Mouse (Mus musculus) urinary bladder, postnatal 10 days (tissue): ENCODE results near the gene Hpca.

Experiments
- DNase-seq: peaks from one replicate; pipeline ENCODE4 v3.0.0; 2022; ENCODE audit warnings: low spot score

Gene Hpca

DNA sequence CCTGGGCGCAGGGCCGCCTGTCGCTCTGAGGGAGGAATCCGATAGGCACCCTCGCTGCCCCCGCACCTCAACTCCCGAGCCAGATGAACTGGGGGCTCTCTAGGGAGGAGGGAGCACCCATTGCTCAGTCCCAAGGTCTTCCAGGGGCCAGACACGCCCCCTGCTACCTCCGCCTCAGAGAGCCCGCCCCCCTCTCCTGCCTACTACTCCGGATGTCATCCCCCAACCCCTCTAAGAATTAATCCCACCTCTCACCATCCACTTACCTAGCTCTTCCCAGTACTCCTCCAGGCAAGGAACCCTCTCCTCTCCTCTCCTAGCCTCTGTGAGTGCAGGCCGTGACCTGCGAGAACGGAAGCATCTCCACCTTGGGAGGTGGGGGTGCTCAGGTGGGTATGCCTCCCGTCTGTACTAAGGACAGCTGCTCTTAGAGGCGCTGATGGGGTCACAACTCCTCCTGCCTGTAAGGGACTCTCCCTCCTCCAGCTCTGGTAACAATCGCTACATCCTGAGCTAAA, at the start of gene Hpca:
Gene Hpca (minus strand): TSS at position 468 of the 518 bp plus-strand sequence.
- no peak for DNase-seq

DNA sequence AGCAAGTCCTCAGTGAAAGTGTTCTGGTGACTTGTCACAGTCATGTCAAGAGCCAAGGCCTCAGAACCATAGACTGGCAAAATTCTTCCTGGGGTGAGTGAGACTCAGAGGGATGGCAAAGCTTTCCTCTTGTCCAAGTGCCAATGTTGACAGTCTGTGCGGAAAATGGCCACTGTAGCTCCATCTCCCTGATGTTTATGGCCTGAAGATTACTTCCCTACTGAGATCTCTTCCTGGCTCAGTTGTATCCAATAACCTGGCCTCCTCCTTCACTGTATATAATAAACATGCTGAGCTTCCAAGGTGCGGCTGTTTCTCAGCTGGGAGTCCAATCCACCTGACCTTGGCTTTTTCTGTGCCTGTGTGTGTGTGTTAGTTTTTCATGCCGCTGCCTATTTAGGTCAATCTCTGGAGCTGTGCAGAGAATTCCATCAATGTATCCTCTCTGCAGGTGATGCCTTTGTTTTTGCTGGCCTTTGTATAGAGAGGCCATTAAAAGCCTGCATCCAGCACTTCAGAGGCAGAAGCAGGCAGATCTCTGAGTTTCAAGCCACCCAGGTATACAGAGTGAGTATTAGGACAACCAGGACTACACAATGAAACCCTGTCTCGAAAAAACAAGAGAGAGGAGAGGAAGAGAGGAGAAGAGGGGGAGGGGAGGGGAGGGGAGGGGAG, 39.9 kb upstream of the Hpca start:
- DNase-seq, result no peak

DNA sequence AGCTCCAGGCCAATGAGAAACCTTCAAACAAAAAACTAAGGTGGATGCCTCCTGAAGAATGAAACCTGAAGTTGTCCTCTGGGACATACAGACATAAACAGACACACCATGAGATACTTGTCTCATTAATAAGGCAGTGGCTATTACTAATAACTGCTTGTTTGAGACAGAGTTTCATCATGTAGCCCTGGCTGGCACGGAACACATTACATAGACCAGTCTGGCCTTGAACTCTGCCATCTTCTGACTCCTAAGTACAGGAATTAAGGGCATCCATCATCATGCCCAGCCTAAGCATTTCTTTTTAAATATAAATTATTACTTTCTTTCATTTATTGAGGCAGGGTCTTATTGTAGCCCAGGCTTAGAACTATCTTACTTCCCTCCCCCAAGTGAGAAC, 39.2 kb upstream of the Hpca start:
- DNase-seq, result no peak

DNA sequence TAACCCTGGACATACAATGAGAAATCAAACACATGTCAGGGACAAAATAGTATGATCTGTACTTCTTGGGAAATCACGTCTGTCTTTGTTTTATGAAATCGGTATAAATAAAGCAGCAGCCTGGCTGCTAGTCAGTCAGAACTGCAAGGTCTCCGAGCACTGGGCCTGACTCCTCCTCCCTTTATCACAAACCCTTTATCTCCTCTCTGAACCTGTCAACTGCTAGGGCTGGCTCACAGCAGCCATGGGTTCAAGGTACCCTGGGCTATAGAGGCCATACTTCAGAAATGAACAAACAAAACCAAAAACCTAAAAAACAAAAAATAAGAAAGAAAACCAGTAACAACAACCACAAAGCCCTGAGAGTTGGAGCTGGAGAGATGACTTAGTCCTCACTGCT, 36.7 kb upstream of the Hpca start:
- no peak for DNase-seq

DNA sequence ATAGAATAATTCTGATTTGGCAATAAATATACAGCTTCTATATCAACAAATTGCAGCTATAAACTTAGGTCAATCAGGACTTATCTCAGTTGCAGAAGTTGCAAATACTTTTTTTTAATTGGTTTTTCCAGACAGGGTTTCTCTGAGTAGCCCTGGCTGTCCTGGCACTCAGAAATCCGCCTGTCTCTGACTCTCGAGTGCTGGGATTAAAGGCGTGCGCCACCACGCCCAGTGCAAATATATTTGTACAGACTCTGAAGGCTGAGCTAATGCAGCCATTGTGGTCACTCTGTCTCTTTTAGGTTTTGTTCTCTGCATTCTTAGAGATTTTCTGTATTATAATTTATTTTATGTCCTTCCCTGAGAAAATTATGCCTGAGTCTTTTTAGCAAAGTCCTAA, 35.7 kb upstream of the Hpca start:
- no peak for DNase-seq

DNA sequence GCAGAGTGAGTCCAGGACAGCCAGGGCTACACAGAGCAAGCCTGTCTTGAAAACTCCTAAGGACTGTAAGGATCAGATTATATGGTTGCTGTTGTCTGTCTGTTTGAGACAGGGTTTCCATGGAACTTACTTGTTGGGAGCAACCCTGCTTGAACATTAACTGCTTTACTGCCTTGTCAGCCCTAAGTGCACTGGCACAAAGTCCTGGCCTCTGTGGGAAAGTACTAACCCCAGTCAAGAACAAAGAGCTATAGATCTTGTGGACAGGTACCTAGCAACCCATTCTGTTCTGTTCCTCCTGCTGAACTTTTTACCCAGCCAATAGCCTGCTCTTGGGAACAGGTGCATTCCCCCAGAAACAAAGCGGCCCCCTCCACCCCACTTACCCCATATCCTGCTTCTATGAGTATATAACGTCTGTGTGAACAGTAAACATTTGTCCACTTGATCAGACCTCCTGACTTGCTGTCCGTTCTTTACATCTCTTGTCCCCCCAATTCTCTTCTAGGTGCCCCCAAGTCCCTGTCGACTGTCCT, 29.5 kb upstream of the Hpca start:
- no peak for DNase-seq

DNA sequence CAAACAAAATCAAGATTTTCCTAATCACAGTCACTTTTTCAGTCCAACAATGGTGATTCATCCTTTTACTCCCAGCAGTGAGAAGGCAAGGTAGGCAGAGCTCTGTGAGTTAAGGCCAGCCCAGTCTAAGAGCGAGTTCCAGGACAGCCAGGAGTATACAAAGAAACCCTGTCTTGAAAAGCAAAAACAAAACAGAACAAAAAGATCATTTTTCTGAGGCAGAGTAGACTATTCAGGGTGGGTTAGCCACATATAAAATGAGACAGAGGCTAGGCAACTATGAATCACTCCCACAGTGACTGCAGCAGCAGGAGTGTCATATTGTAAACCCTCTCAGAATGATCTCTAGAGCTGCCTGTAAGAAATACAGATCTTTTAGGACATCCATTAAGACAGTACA, 27.5 kb upstream of the Hpca start:
- no peak for DNase-seq

DNA sequence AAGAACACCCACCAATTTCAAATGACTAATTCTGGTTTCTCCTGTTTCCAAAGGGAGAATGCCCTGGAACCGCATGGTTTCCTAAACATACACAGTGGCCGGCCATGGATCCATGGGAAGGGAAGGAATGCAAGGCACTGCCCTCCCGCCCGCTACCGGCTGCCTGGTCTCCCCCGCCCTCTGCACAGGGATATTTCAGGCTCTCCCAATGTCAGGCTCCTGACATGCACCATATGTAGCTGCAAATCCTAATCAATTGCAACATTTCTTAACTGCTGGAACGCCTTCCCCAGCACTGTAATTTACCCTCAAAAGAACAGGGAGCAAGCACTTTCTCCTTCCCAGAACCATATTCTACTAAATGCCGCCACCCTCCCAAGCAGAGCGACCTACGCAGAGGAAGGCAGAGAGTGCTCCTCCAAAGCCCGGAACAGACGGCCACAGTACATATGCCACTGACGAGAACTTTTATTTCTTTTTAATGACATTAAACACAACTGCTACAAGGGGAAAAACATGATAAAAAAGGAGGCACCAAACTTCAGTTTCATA, 25.8 kb upstream of the Hpca start:
- DNase-seq, result no peak

DNA sequence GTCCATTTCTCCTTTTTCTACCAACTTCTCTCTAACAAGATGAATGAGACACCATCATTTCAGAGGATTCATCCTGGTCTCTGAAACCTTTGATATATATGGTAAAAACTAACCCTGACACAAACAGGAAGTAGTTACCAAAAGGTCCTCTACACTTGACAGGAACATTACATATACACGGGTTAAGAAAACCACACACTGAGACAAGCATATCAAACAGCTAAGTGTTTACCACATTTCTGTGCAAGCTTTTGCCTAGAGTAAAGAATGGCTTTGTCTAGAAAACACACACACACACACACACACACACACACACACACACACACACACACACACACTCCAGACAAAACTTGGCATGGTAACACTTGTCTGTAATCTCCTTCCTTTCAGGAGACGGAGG, 24.6 kb upstream of the Hpca start:
- DNase-seq, result no peak

DNA sequence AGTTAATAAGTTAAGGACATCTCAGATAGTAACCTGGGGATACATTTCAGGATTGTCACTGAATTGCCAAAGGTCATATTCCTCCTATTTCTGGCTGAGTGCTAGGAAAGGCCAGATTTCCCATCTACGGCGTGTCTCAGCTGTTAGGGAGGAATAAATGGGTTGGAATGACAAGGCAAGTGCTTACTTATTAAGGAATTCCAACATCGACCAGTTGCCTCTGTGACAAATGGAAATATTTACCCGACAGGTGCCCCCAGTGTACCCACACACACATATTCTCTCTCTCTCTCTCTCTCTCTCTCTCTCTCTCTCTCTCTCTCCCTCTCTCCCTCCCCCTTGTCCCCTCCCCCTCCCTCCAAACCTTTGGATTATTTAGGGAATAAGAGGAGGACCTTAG, 24.1 kb upstream of the Hpca start:
- DNase-seq, result no peak

DNA sequence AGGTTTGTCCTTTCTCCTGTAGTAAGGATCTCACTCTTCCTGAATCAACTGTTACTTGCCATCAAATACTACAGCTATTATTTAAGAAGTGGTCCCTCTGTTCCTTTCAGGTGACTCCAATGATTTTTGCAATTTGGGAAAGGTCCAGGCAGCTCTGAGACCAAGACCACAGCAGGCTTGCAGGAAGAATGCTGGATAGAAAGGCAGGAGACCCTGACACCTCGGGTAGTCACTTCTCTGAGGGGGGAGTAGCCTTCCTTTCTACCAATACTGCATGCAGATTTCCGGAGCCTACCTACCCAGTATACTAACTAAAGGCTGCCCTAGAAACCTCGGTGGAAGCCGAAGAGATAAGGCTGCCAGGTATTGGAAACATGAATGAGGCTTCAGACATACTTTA, 23.6 kb upstream of the Hpca start:
- DNase-seq, result no peak

DNA sequence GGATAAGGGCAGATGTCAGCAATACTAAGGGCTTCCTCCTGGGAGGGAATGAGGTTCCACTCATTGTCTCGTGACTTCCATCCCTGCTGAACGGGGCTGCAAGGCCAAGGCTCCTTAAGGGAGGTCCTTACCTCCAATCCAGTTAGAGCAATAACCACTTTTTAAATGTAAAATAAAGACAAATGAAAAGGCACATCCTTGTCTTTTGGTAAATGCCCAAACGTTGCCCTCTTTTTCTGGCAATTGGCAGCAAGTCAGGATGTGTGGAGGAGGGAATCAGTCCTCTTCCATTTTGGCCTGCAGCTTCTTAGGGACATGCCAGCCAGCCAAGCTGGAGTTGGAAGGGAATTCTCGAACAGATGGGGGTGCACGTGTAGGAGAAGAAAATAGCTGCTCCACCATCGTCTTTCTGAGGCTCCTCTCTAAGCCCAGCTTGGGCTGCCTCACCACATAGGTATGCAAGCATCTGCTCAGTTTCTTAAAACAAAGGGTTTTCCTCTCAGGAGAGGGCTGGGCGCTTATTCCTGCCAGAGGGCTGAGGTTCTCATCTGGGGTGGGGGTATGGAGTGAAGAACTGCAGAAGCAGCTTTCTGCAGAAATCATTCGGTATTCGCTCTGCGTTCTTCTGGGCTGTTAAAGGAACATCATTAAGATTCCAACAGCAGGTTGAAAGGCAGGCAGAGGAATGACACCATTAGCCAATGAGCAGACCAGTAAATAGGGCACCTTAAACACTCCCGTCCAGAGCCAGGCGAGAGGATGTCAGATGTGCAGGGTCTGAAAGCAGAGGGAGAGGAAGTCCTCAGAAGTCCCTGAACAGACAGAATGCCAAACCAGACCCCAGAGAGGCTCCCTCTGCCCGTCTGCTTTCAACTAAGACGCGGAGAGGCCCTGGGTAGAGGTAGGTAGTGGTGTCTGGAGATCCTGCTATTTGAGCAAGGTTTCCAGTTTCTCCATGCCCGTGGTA, 22.8 kb upstream of the Hpca start:
- DNase-seq, result no peak

DNA sequence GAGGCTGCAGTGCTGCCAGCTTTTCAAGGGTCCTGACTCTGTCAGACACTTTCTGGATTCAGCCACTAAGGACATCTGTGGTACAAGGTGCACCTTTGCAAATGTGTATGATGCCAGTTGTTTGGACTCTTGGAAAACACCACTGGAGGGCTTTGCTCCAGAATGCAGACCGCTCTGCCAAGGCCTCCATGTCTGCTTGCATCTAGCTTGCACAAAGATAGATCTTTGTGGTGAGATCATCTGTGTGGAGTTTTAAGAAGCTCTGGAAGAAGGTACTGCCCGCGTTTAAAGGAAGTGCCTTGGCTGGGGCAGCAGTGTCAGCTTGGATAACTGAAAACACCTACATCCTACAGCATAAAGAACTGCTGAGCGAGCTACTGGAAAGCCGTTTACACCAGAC, 21.7 kb upstream of the Hpca start:
- no peak for DNase-seq

DNA sequence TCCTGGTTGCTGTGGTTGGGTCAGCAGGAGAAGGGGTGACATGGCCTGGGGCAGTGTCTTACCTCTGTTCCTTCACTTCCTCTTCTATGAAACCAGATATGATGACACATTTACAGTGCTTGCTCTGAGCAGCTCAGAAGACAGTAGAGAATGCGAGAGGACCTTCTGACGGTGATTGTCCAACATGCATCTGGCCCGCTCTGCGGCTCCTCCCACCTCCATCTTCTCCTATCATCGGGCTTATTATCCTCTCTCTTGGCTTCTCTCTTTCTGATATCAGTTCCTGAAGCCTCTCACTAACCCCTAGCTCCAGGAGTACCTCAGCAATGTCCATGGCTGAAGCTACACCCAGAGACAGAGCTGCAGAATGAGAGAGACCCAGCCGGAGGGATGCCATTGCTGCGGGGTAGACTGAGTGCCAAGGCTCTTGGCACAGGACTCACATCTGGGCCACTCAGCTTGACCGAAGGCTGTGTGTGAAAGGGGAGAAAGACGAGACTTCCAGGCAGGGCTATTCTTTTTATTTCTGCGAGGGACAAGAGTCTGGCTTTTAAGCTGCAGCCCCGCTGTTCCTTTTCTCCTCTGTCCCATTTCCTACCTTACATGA, 20.7 kb upstream of the Hpca start:
- DNase-seq, result no peak

DNA sequence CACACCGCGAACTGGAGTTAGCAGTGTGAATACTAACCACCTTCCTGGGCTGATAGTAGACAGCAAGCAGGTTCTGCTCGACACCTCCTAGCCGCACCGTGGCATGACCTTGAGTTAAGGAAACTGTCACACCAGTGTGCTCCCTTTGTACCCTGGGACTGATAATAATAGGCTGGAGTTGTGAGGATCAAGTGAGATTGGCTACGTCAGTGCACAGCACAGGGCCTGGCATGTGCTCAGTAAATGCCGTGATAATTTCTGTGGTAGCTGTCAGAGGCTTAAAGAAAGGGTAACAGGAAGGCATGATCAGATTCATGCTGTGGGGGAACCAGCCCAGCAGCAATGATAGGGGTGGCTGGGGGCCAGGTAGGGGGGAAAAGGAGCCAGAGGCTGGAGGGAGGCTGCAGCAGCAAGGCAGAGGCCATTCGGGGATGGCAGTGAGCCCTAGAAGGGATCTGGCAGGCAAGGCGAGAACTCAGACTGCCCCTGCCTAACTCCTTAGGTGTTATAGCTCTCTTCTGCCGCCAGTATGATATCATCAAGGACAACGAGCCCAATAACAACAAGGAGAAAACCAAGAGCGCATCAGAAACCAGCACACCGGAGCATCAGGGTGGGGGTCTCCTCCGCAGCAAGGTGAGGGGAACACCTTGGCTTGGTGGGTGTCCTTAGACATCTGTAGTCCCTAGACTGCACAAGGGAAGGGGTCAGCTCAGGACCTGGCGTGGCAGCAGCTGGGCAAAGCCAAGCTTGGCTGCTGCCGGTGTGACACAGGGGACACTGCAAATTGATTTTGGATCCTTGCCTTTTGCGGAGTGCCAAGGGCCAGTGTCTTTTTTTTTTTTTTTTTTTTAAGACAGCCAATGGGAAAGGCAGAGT, 20.0 kb upstream of the Hpca start:
- no peak for DNase-seq

DNA sequence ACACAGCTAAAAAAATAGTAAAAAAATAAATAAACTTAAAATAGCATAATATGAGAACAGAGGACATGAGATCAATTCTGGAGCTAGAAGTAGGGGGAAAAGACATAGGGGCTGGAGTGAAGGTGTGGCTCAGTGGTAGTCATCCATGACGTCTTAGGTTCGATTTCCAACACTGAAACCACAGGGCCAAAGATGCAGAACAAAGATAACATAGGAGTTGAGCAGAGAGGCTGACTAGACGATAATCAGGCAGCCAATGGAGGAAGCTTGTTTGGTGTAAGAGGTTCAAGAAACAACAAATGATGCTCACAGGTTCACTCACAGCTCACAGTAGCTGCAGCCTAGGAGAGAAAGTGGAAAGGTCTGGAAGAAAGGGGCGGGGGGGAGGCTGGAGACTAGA, 19.0 kb upstream of the Hpca start:
- DNase-seq, result no peak

DNA sequence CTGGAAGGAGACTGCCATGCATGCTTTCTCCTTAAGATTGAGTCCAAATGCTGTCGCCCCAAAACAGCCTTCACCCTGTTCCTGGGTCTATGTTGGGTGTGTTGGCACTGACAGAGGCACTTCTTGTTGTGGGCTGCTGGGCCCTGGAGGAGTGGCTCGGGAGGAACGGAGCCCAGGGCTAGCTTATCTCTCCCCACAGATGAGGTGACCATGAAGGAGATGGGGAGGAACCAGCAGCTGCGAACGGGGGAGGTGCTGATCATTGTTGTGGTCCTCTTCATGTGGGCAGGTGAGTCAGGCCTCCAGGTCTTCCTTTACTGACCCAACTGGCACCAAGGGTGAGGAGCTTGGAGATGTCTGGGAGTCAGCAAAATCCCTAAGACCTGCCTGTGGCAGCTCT, 17.8 kb upstream of the Hpca start:
- no peak for DNase-seq

DNA sequence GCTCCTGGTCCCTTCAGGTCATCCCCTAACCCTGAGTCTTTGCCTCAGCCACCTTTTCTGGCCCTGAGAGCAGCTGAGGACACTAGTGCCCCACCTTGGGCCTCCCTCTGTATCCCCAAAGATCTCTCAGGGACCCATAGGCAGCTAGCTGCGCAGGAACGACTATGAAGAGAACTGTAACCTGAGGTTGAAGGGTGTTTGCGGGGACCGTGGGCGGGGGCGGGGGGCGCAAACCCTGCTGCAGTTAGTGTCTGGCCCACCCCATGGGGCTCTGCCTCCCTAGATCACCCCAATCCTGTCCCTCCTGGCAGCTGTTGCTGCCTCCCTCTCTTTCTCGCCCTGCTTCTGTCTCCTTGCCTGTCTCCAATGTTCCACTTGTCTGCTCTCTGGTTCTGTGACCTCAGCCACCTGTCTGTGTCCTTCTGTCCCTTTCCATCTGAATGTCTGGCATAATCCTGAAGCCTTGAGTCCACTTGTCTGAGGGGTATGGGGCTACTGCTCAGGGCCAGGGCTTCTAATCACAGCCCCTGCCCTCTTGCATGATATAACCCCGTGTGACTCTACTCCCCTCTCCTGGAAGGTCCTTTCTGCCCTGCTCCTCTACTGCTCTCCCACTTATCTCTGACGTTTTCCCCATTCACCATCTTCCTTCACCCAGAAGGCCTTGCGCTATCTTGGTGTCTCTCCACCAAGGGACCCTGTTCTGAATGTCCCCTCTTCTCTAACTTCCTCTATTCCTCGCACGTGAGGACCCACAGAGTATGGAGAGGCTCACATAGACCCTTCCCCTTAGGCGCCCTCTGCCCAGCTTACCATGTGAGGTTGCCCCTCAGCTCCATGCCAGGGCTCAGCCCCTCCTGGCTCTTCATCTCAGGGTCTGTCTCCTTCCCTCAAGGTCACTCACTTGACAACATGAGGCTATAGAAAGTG, 15.8 kb upstream of the Hpca start:
- no peak for DNase-seq

DNA sequence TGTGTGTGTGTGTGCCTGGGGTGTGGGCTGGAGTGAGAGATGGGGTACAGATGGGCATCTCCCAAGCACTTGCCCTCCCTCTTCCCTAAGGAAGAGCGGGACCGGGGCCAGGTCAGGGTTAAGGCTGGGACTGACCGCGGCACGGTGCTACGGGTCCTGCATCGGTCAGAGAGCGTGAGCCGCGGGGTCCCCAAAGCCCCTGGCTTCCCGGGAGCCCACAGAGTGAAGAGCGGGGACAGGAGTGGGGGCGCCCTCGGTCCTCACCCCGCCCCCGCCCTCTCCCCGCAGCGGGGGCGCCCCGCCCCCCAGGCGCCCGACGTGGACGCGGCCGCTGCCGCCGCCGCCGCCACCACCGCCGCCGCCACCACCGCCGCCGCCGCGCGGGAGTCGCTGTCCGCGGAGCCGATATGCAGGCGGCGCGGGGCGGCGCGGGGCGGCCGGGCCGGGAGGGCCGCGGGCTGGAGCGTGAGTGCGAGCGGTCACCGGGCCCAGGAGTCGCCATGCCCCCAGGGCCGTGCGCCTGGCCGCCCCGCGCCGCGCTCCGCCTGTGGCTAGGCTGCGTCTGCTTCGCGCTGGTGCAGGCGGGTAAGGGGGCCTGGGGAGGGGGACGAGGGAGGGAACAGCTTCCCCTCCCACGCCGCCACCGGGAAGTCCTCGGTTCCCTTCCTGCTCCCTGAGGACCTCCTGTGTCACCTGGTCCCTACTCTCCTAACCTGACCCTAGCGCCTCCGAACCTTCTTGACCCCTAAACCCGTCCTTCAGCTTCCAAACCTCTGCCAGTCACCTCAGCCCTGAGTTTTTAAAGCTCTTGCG, 14.9 kb upstream of the Hpca start, which contains the start of gene Fndc5:
Gene Fndc5 (plus strand): TSS at position 421 of the 813 bp plus-strand sequence.
- DNase-seq, result no peak
